Mouse (Mus musculus): ENCODE measurements at regions not wholly inside any gene's neighbourhood (a gene's known extent, or its start where the extent isn't known, plus 50 kb on each side); places are given as distances from the start of the nearest gene placed in this dataset.

DNA sequence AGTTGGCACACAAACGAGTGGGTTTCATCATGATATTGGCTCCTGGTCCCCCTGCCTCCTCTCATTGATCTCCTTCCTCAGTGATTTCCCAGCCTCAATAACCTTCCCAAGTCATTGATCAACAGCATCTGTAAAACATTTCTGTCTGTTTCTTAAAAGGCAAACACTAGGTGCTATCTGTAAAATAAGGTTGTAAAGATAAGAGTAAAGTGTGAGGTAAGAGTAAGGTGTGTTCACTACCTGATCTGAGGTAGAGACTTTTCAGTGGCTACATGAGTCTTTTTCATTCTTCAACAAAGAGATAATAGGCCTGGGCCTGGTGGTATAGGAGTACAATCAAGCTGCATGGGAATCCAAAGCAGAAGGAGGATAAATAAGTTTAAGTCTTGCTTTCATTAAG is 55.7 kb downstream of the Plk2 start:
- no peak for DNase-seq (ENCODE audit: low spot score)
- no peaks in the 10 kb centered on the region for H3K36me3 ChIP-seq (ENCODE audit: insufficient read depth, low read length)
- H3K27me3 ChIP-seq (ENCODE audit: insufficient read depth, low read length), result no peaks in the 10 kb centered on the region; the same call in 1 of the 2 replicates
- no peak overlapping the region for H3K4me2 ChIP-seq (ENCODE audit: low read depth, low read length, poor library complexity, severe bottlenecking)
- ATAC-seq (ENCODE audit: low FRiP score), result no peak
- no peak overlapping the region for H3K9ac ChIP-seq (replicated peaks; ENCODE audit: low read length, poor library complexity, severe bottlenecking)
- no peaks in the 10 kb centered on the region for H3K4me1 ChIP-seq (ENCODE audit: insufficient read depth, low read length)
- no peaks in the 10 kb centered on the region for H3K9me3 ChIP-seq (ENCODE audit: low read length)
- 58% methylated on average over 1 of the region's 1 CpGs for WGBS
- H3K4me3 ChIP-seq (ENCODE audit: low read depth, low read length), result no peak overlapping the region
- no peak for TF ChIP-seq CTCF (IDR thresholded peaks at IDR 0.05)
- no peak overlapping the region for H3K27ac ChIP-seq (ENCODE audit: low read depth, low read length)

DNA sequence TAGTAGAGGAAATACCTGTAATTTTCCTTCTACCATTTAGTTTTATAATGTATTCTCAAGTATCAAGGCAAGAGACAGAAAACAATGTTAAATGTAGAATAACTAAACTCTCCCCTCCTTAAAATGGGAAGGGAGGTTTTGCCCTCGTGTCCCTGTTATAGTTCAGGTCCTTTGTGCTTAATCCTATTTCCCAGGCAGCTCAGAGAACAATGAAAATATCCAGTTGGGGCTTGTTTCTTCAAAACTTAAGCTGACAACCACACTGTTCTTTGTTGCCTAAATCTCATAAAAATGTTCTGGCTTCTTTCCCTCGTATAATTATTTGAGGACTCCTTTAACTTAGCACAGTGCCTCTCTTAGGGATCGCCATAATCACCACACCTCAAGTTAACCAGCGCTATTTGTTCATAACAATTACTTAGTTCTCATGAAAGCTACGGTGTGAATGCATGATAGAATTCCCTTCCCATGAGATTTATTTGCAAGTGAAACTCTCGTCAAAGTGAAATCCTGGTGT is 57.2 kb downstream of the Plk2 start:
- no peaks in the 10 kb centered on the region for H3K36me3 ChIP-seq (ENCODE audit: insufficient read depth, low read length)
- ATAC-seq (ENCODE audit: low FRiP score) (no peak), DNase-seq (ENCODE audit: low spot score) (no peak)
- no peaks in the 10 kb centered on the region; the same call in 1 of the 2 replicates for H3K27me3 ChIP-seq (ENCODE audit: insufficient read depth, low read length)
- no peak overlapping the region for H3K4me2 ChIP-seq (ENCODE audit: low read depth, low read length, poor library complexity, severe bottlenecking)
- H3K27ac ChIP-seq (ENCODE audit: low read depth, low read length), result no peak overlapping the region
- H3K9ac ChIP-seq (replicated peaks; ENCODE audit: low read length, poor library complexity, severe bottlenecking), result no peak overlapping the region
- H3K4me1 ChIP-seq (ENCODE audit: insufficient read depth, low read length), result no peaks in the 10 kb centered on the region
- H3K9me3 ChIP-seq (ENCODE audit: low read length), result no peaks in the 10 kb centered on the region
- no peak for TF ChIP-seq CTCF (IDR thresholded peaks at IDR 0.05)
- no peak overlapping the region for H3K4me3 ChIP-seq (ENCODE audit: low read depth, low read length)
- WGBS, result 22% methylated on average over 6 of the region's 6 CpGs

DNA sequence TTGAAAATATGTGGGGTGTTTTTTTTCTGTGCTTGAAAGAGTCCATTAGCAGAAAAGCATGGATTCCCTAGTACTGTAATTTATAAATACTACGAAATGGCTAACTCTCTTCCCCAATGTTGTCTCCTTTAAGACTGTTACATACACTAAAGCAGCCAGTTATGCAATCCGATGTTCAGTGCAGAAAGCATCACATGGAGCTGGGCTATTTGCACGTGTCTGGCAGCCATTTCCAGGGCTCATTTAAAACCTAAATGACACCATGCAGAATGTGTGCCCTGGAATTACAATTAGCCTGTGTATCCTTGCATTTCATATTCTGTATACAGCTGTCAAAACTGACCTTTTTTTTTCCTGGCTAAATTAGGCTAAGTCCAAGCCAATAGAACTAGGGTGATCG is 60.2 kb downstream of the Plk2 start:
- no peaks in the 10 kb centered on the region for H3K27me3 ChIP-seq (ENCODE audit: insufficient read depth, low read length)
- no peak overlapping the region for H3K4me3 ChIP-seq (ENCODE audit: low read depth, low read length)
- H3K4me1 ChIP-seq (ENCODE audit: insufficient read depth, low read length), result no peaks in the 10 kb centered on the region
- no peak overlapping the region for H3K9ac ChIP-seq (replicated peaks; ENCODE audit: low read length, poor library complexity, severe bottlenecking)
- no peak for TF ChIP-seq CTCF (IDR thresholded peaks at IDR 0.05)
- peak; percentile 44; the same call in 1 of the 2 replicates for ATAC-seq (ENCODE audit: low FRiP score)
- no peaks in the 10 kb centered on the region for H3K36me3 ChIP-seq (ENCODE audit: insufficient read depth, low read length)
- WGBS, result 51% methylated on average over 4 of the region's 4 CpGs
- DNase-seq (ENCODE audit: low spot score), result peak; percentile 49
- no peaks in the 10 kb centered on the region for H3K9me3 ChIP-seq (ENCODE audit: low read length)
- H3K27ac ChIP-seq (ENCODE audit: low read depth, low read length), result no peak overlapping the region
- no peak overlapping the region for H3K4me2 ChIP-seq (ENCODE audit: low read depth, low read length, poor library complexity, severe bottlenecking)

DNA sequence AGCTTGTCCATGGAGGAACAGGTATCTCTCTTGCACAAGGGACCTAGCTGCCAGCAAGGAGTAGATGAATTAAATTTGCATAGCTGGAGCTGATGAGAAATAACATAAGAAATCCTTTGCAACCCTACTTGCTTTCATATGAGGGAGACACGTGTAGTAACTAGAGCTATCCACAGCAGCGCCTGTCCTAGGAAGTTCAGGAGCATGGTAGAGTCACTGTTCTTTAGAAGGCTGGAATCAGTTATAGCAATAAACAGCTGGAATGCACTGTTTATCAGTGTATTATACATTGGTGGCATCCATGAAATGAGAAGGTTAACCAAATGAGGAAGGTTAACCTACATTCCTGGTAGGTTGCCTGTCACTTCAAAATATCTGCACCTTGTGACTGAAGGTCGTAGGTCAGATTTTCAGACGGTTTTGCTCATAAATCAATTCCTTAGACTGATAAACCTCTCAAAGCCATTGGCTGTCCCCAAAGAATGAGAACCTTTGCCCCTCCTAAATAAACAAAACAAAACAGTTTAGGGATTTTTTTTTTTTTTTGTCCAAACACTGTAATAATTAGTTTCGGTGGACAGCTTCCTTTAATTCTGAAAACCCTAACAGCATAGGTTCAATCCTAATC is 60.8 kb downstream of the Plk2 start:
- Histone ChIP-seq H3K27me3 (ENCODE audit: insufficient read depth, low read length) (no peaks in the 10 kb centered on the region), H3K9ac (replicated peaks; ENCODE audit: low read length, poor library complexity, severe bottlenecking) (no peak overlapping the region), H3K4me2 (ENCODE audit: low read depth, low read length, poor library complexity, severe bottlenecking) (no peak overlapping the region), H3K36me3 (ENCODE audit: insufficient read depth, low read length) (no peaks in the 10 kb centered on the region), H3K27ac (ENCODE audit: low read depth, low read length) (no peak overlapping the region), H3K4me1 (ENCODE audit: insufficient read depth, low read length) (no peaks in the 10 kb centered on the region), H3K4me3 (ENCODE audit: low read depth, low read length) (no peak overlapping the region), H3K9me3 (ENCODE audit: low read length) (no peaks in the 10 kb centered on the region)
- DNase-seq (ENCODE audit: low spot score), result no peak
- WGBS, result 86% methylated on average over 5 of the region's 5 CpGs
- no peak for ATAC-seq (ENCODE audit: low FRiP score)
- TF ChIP-seq CTCF (IDR thresholded peaks at IDR 0.05), result no peak

DNA sequence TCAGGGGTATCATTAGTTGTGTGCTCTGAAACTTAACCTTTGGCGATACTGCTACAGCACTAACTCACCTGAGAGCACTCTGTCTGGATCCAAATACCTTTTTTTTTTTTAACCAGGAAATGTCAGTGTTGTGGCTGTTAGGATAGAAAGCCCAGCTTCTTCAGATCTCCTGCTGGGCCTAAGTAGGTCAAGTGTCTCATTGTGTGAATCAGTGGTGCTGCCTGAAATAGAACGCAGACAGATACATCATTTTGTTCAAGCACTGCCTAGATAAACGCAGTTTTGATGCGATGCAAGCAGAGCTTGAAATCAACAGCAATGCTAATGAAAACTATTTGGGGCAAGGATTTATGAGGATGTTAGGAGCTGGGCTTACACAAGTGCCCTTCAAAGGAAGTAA is 63.9 kb downstream of the Plk2 start:
- DNase-seq (ENCODE audit: low spot score) (no peak), ATAC-seq (ENCODE audit: low FRiP score) (no peak)
- TF ChIP-seq CTCF (IDR thresholded peaks at IDR 0.05), result no peak
- H3K4me2 ChIP-seq (ENCODE audit: low read depth, low read length, poor library complexity, severe bottlenecking), result no peak overlapping the region
- H3K4me1 ChIP-seq (ENCODE audit: insufficient read depth, low read length), result no peaks in the 10 kb centered on the region
- no peak overlapping the region for H3K9ac ChIP-seq (replicated peaks; ENCODE audit: low read length, poor library complexity, severe bottlenecking)
- H3K27me3 ChIP-seq (ENCODE audit: insufficient read depth, low read length), result no peaks in the 10 kb centered on the region
- H3K4me3 ChIP-seq (ENCODE audit: low read depth, low read length), result no peak overlapping the region
- H3K9me3 ChIP-seq (ENCODE audit: low read length), result no peaks in the 10 kb centered on the region
- WGBS, result 59% methylated on average over 4 of the region's 4 CpGs
- H3K27ac ChIP-seq (ENCODE audit: low read depth, low read length), result no peak overlapping the region
- no peaks in the 10 kb centered on the region for H3K36me3 ChIP-seq (ENCODE audit: insufficient read depth, low read length)

DNA sequence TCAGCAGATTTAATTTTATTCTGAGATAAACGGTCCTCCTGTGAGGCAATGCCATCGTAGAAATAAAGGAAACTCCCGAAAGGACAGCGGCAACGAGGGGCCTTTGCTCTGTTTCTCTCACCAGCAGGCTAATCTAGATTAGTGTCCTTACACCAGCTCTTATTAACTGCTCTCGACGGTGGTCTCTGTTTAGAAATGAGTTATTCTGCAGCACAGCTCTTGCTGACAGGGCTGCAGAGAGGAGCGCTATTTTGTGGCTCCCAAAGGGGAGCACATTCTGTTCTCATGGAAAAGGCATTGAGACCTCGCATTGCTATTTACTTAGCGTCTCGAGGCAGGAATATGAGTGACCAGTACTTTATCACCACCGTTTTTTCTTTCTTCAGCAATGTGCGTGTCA is 66.7 kb downstream of the Plk2 start:
- DNase-seq (ENCODE audit: low spot score), result no peak

More for the DNA sequence above, 66.7 kb downstream of the Plk2 start:
- Histone ChIP-seq H3K27ac (ENCODE audit: low read depth, low read length) (no peak overlapping the region), H3K9me3 (ENCODE audit: low read length) (no peaks in the 10 kb centered on the region), H3K4me3 (ENCODE audit: low read depth, low read length) (no peak overlapping the region), H3K27me3 (ENCODE audit: insufficient read depth, low read length) (no peaks in the 10 kb centered on the region), H3K4me1 (ENCODE audit: insufficient read depth, low read length) (no peaks in the 10 kb centered on the region), H3K36me3 (ENCODE audit: insufficient read depth, low read length) (no peaks in the 10 kb centered on the region), H3K4me2 (ENCODE audit: low read depth, low read length, poor library complexity, severe bottlenecking) (no peak overlapping the region), H3K9ac (replicated peaks; ENCODE audit: low read length, poor library complexity, severe bottlenecking) (no peak overlapping the region)
- ATAC-seq (ENCODE audit: low FRiP score), result no peak
- no peak for TF ChIP-seq CTCF (IDR thresholded peaks at IDR 0.05)
- 54% methylated on average over 13 of the region's 13 CpGs for WGBS
